Mouse (Mus musculus) MEL (cell line): ENCODE results near the gene Pcsk5.

Experiments used
- CTCF ChIP-seq, 3 experiments: IDR thresholded peaks in 2 of 3; conservative IDR thresholded peaks in 1 of 3; 2 replicates each; pipeline ENCODE4 v1.5.1; 2011 to 2012; ENCODE audit warnings: low read length in 3 of 3, low read depth in 2 of 3, mild to moderate bottlenecking in 2 of 3, improper control_type of control experiment in 1 of 3, inconsistent platforms in 1 of 3, mixed read lengths in 1 of 3, moderate library complexity in 1 of 3; ENCODE audit not compliant: control insufficient read depth in 1 of 3, insufficient read depth in 1 of 3, poor library complexity in 1 of 3, severe bottlenecking in 1 of 3
- KAT2A ChIP-seq: conservative IDR thresholded peaks from 2 replicates; pipeline ENCODE4 v1.6.1; 2012; ENCODE audit warnings: low read depth, low read length, improper control_type of control experiment, inconsistent platforms
- MAZ ChIP-seq: IDR thresholded peaks from 2 replicates; pipeline ENCODE4 v1.6.1; 2012; ENCODE audit warnings: low read depth, mild to moderate bottlenecking, inconsistent platforms, low read length, improper control_type of control experiment
- POLR2A ChIP-seq, 2 experiments: IDR thresholded peaks; 2 replicates each; pipeline ENCODE4 v1.6.1; 2011 to 2012; ENCODE audit warnings: low read length in 2 of 2, mild to moderate bottlenecking in 2 of 2, control low read depth in 1 of 2, improper control_type of control experiment in 1 of 2, low read depth in 1 of 2, moderate library complexity in 1 of 2; ENCODE audit not compliant: control insufficient read depth in 1 of 2, insufficient read depth in 1 of 2, poor library complexity in 1 of 2
- POLR2AphosphoS2 ChIP-seq: IDR thresholded peaks from 2 replicates; pipeline ENCODE4 v1.6.1; 2011; ENCODE audit warnings: low read length, improper control_type of control experiment
- RCOR1 ChIP-seq: IDR thresholded peaks from 2 replicates; pipeline ENCODE4 v1.6.1; 2012; ENCODE audit warnings: low read depth, mild to moderate bottlenecking, inconsistent platforms, low read length, improper control_type of control experiment
- TAL1 ChIP-seq: IDR thresholded peaks from 2 replicates; pipeline ENCODE4 v1.6.1; 2012; ENCODE audit warnings: mild to moderate bottlenecking, inconsistent platforms, low read length, moderate library complexity, mixed read lengths
- ZC3H11A ChIP-seq: IDR thresholded peaks from 2 replicates; pipeline ENCODE4 v1.6.1; 2012; ENCODE audit warnings: low read depth, mild to moderate bottlenecking, inconsistent platforms, low read length, improper control_type of control experiment

- TF ChIP-seq POLR2AphosphoS2 (no peak), POLR2A (IDR thresholded peaks at IDR 0.05; ENCODE audit: control insufficient read depth in 1 of 2, insufficient read depth in 1 of 2, low read depth in 1 of 2, low read length in 2 of 2, poor library complexity in 1 of 2) (no peak), CTCF (IDR thresholded peaks at IDR 0.05 in 2 of 3, conservative IDR thresholded peaks at IDR 0.05 in 1 of 3; ENCODE audit: control insufficient read depth in 1 of 3, insufficient read depth in 1 of 3, low read depth in 2 of 3, low read length in 3 of 3, poor library complexity in 1 of 3, severe bottlenecking in 1 of 3) (no peak), ZC3H11A (no peak), KAT2A (no peak), TAL1 (no peak), MAZ (no peak), RCOR1 (no peak)
Observed at GRCm38 (mm10) chr19:17834894-17835293, 2.5 kb downstream of the Pcsk5 start.
